Mouse (Mus musculus) olfactory bulb, adult 2 months (tissue): ENCODE measurements around the gene Mrpl23. TPM values are rescaled to one million over a fixed set of nuclear protein-coding genes. Genes with fewer than 3 reads are reported as not detected.

Source experiments
- H3K27ac ChIP-seq: fragments of 200-500 bp; 2 replicates; pipeline ENCODE4 v1.5.1; 2012; ENCODE audit warnings: low read depth, low read length; ENCODE audit not compliant: insufficient read depth
- H3K4me1 ChIP-seq: fragments of 200-500 bp; 2 replicates; pipeline ENCODE4 v1.6.1; 2012; ENCODE audit warnings: low read length; ENCODE audit not compliant: control insufficient read depth, insufficient read depth
- H3K4me3 ChIP-seq: fragments of 200-500 bp; 2 replicates; pipeline ENCODE4 v1.5.1; 2012; ENCODE audit warnings: mild to moderate bottlenecking, low read depth, low read length, moderate library complexity; ENCODE audit not compliant: insufficient read depth
- CTCF ChIP-seq: fragments of 200-500 bp; IDR thresholded peaks from 2 replicates; pipeline ENCODE4 v1.5.1; 2012; ENCODE audit warnings: low read depth, mild to moderate bottlenecking, low read length, moderate library complexity; ENCODE audit not compliant: insufficient read depth
- POLR2A ChIP-seq: fragments of 200-500 bp; IDR thresholded peaks from 2 replicates; pipeline ENCODE4 v1.6.1; 2012; ENCODE audit warnings: mild to moderate bottlenecking, low read depth, low read length, moderate library complexity; ENCODE audit not compliant: insufficient read depth
- WGBS: fragments of 180-500 bp; shearing (Covaris S2); methylation state at CpG from one replicate; pipeline ENCODE4 v1.1.7; 2018; 5-methylcytosine and 5-hydroxymethylcytosine counted together
- polyA plus RNA-seq: library from polyadenylated mRNA; stranded (reverse); fragments of >200 nt; gene quantifications from 2 replicates; pipeline ENCODE4 v1.2.4, GENCODE M21; 2012; ENCODE audit warnings: low replicate concordance; ENCODE audit not compliant: missing spikeins, insufficient read depth, insufficient read length

Gene Mrpl23
- polyA plus RNA-seq, 1 experiment = not detected

GRCm38 (mm10) chr7:142574155-142574660, 41.7 kb downstream of the Mrpl23 start:
- Histone ChIP-seq H3K4me3 (no peak overlapping the region), H3K4me1 (no peaks in the 10 kb centered on the region), H3K27ac (no peak overlapping the region)
- 78% methylated on average over 3 of the region's 3 CpGs for WGBS
- no peak for TF ChIP-seq CTCF

GRCm38 (mm10) chr7:142574826-142575351, 42.4 kb downstream of the Mrpl23 start:
- no peak for TF ChIP-seq CTCF
- no peak for TF ChIP-seq POLR2A
- Histone ChIP-seq H3K27ac (no peak overlapping the region), H3K4me1 (no peaks in the 10 kb centered on the region), H3K4me3 (no peak overlapping the region)
- WGBS = 87% methylated on average over 9 of the region's 9 CpGs

GRCm38 (mm10) chr7:142575491-142575890, 43.0 kb downstream of the Mrpl23 start:
- 94% methylated on average over 12 of the region's 12 CpGs for WGBS
- no peak for TF ChIP-seq POLR2A
- TF ChIP-seq CTCF = no peak
- no peak overlapping the region for H3K27ac ChIP-seq
- H3K4me3 ChIP-seq = no peak overlapping the region
- no peaks in the 10 kb centered on the region for H3K4me1 ChIP-seq

GRCm38 (mm10) chr7:142575971-142576370, 43.5 kb downstream of the Mrpl23 start:
- Histone ChIP-seq H3K4me3 (no peak overlapping the region), H3K4me1 (no peaks in the 10 kb centered on the region), H3K27ac (no peak overlapping the region)
- WGBS = 91% methylated on average over 5 of the region's 5 CpGs
- TF ChIP-seq POLR2A (no peak), CTCF (no peak)

- H3K27ac ChIP-seq = no peak overlapping the region
- no peak for TF ChIP-seq POLR2A
- no peak for TF ChIP-seq CTCF
- no peak overlapping the region for H3K4me3 ChIP-seq
- no peaks in the 10 kb centered on the region for H3K4me1 ChIP-seq
- 92% methylated on average over 25 of the region's 25 CpGs for WGBS
Measured at GRCm38 (mm10) chr7:142576472-142577326, 44.2 kb downstream of the Mrpl23 start.

GRCm38 (mm10) chr7:142577806-142578423, 45.4 kb downstream of the Mrpl23 start:
- Histone ChIP-seq H3K4me3 (no peak overlapping the region), H3K27ac (no peak overlapping the region), H3K4me1 (no peaks in the 10 kb centered on the region)
- 47% methylated on average over 25 of the region's 26 CpGs for WGBS
- TF ChIP-seq CTCF = no peak

GRCm38 (mm10) chr7:142579069-142579468, 46.6 kb downstream of the Mrpl23 start:
- Histone ChIP-seq H3K4me3 (no peak overlapping the region), H3K27ac (no peak overlapping the region), H3K4me1 (no peaks in the 10 kb centered on the region)
- TF ChIP-seq POLR2A (no peak), CTCF (no peak)
- WGBS = 74% methylated on average over 5 of the region's 5 CpGs

- TF ChIP-seq CTCF (no peak; the same call in 1 of the 2 replicates), POLR2A (no peak)
- peak overlapping the region; percentile 21 for H3K4me3 ChIP-seq
- no peak overlapping the region for H3K27ac ChIP-seq
- H3K4me1 ChIP-seq = no peaks in the 10 kb centered on the region
- WGBS = 53% methylated on average over 26 of the region's 26 CpGs
Measured at GRCm38 (mm10) chr7:142580121-142580879, 47.8 kb downstream of the Mrpl23 start.
